Mouse (Mus musculus) kidney, postnatal 14 days (tissue): Measurements from ENCODE around the gene Hamp.
"Not testable (repeated sequence)": the region's sequence is repeated elsewhere in the genome, so short reads cannot be mapped to it uniquely, and the experiment has no call there.

Experiments used
- DNase-seq: peaks from one replicate; pipeline ENCODE4 v3.0.0; 2022; ENCODE audit warnings: mixed read lengths

Hamp gene

DNA sequence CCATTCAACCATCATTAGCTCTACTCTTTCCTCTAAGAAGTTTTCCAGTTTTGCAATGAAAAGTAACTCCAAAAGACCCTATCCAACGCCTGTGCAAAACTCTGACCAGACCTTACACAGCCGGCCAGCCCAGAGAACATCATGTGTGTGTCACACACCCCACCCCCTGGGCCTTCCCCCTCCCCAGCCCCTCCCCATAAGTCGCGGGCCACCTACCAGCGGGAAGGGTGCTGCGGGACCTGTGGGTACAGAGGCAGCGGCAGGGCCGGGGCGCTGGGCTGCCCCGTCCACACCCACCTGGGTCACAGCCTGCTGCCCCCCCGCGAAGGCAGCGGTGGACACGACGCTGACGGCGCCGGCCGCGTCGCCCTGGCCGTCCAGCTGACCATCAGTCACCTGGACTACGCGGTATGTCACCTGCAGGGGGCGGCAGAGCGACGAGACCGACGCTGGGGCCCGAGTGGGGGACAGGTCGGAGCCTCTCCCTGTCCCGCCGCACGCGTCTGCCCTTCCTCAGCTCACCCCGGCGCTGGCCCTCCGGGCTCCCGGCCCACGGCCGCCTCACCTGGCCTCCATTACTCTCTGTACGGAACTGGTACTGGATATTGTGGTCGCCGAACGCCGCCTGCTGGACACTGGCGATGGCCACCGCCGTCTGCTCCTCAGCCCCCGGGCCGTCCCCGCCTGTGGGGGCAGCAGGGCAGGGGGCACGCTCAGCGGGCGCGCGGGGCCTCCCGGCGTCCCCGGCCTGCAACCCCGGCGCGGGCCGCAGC, 11.9 kb upstream of the Hamp start:
- DNase-seq: peak; percentile 93

- DNase-seq: no peak
Observed at GRCm38 (mm10) chr7:30954971-30955520, 11.2 kb upstream of the Hamp start.

DNA sequence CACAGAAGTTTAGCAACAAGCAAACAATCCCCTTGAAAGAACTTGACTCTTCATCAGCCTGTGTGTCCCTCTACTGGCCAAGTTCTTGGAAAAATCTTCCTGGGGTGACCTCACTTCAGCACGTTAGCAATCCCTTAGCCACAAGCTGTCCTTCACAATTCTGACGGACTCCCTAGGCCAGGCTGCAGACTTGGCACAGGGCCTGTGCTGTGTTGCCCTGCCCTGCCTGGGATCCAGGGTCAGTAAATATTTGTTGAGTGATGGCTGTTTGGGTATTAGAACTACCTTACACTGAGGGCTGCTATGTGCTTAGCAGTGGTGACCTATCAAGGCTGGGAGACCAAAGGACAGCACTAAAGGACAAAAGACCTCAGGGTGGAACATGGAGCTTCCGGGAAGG, 10.2 kb upstream of the Hamp start:
- no peak for DNase-seq

DNA sequence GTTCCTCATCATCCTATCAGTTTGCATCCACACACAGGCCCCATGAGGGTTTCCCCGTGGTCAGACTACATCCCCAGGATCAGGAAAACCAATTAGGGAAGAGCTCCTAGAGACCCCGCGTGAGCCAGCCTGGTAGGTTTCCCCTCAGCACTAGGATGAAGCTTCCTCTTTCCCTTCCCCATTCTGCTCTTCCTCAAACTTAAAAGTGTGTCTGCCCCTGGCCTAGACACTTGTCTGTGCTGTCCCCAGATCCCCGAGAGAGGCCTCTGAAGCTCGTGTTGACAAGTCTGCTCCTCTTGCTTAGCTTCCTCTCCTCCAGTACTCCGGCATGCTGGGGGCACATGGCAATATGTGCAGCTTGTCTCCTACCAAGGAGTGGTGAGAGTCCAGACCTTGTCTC, 9.6 kb upstream of the Hamp start:
- no peak for DNase-seq

- no peak for DNase-seq
Observed at GRCm38 (mm10) chr7:30952441-30953265, 8.8 kb upstream of the Hamp start.

- DNase-seq: not testable (repeated sequence)
Observed at GRCm38 (mm10) chr7:30949902-30950301, 6.1 kb upstream of the Hamp start.

DNA sequence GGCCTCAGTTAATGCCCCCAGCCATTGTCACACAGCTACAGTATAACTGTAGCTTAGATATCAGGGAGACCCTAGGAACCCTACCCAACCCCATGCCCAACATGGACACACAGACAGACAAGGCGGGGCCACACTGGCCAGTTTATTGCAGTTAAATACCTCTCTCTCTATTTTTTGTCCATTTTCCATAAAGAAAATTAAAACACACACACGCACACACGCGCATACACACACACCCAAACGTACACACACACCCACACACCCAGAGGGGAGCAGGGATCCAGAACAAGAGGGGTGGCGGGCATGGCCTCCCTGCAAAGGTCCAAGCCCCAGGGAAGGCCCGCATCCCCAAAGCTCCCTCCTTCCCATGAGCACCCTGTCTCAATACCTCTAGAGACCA, 2.0 kb upstream of the Hamp start:
- no peak for DNase-seq

DNA sequence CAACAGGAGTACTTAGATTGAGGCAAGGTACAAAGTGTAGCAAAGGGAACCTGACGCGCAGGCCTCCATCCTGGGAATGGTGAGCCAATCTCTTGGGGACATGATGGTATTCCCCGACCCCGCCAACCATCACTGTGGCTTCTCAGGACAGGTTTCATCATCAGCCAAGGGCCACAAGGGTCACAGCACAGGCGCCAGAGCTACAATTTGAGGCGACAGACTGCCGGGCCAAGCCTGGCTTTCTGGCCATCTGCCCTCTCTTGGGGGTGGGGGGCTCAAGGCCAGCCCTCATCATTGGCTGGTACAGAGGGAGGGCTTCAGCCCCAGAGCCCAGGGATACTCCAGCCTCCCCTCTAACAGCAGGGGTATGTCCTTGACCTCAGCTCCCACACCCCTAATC, 1.6 kb upstream of the Hamp start:
- DNase-seq: not testable (repeated sequence)

DNA sequence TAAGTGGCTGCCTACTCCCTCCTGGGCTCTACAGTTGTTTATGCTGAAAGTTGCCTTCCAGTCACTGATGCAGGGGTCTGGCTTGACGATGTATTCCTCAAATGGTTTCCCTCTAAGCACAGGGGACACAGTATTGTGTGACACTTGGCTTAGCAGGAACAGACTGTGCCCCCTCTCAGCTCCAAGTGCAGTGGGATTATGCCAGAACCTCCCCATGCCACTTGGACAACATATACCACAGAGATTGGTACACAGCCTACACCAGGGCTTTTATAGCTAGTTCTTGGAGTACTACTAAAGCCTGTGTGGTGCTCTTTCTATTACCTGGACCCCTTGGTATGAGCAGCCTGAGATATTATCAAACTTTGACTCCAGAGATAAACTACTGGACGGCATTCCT, 874 bp upstream of the Hamp start:
- not testable (repeated sequence) for DNase-seq

DNA sequence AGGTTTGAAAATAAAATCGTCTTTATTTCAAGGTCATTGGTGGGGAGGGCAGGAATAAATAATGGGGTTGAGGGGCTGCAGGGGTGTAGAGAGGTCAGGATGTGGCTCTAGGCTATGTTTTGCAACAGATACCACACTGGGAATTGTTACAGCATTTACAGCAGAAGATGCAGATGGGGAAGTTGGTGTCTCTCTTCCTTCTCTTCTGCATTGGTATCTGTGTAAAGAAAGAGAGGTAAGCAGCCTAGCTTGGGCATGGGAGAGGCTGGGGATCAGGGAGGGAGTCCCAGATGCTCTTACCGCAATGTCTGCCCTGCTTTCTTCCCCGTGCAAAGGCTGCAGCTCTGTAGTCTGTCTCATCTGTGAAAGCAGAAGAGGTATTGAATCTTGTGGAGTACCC, 1.5 kb downstream of the Hamp start:
- DNase-seq: not testable (repeated sequence)

DNA sequence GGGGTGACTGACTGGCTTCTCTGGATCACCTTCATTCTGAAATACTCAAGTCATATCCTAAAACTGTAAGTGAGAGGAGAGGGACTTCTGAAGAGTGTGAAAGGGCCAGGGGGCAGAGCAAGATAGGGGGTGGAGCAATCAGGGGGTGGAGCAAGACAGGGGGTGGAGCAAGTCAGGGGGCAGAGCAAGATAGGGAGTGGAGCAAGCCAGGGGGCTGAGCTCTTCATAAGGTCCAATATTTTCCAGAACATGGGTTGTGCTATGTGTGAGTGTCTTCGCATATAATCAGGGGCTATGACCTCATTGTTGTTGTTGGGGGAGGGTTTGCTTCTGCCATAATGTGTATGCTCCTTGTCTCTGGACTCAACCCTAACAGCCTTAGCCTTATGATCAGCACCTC, 3.8 kb downstream of the Hamp start:
- not testable (repeated sequence) for DNase-seq

- not testable (repeated sequence) for DNase-seq
Observed at GRCm38 (mm10) chr7:30935422-30936099, 8.3 kb downstream of the Hamp start.

GRCm38 (mm10) chr7:30924581-30924980, 19.3 kb downstream of the Hamp start, which contains the start of gene Hamp2:
Hamp2 (minus strand) TSS chr7:30924681.
- DNase-seq: not testable (repeated sequence)

- DNase-seq: no peak
Observed at GRCm38 (mm10) chr7:30924071-30924470, 19.8 kb downstream of the Hamp start.

DNA sequence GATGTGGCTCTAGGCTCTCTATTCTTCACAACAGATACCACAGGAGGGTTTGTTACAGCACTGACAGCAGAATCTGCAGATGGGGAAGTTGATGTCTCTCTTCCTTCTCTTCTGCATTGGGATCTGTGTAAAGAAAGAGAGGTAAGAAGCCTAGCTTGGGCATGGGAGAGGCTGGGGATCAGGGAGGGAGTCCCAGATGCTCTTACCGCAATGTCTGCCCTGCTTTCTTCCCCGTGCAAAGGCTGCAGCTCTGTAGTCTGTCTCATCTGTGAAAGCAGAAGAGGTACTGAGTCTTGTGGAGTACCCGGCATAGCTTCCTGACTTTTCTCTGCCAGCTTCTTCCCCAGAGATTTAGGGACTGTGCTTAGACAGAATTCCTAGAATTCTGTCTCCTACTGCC, 21.3 kb downstream of the Hamp start:
- DNase-seq: not testable (repeated sequence)

GRCm38 (mm10) chr7:30920217-30920616, 23.6 kb downstream of the Hamp start:
- DNase-seq: no peak

DNA sequence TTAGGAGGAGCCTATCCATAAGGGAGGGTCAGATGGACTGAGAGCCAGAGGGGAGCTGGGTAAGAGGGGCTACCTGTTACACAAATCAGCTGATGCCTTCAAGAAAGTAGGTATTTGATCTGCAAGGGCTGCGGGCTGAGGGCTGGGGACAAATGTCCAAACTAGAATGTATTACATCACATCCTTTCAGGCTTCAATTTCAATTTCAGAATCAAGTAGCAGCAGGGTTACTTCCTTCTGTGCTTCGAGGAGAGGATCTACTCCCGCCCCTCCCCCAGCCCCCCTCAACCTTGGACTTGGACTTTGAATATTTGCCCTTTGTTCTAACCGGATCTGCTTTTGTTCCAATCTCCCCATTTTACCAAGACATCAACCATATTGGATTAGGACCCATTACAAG, 26.6 kb downstream of the Hamp start:
- no peak for DNase-seq

DNA sequence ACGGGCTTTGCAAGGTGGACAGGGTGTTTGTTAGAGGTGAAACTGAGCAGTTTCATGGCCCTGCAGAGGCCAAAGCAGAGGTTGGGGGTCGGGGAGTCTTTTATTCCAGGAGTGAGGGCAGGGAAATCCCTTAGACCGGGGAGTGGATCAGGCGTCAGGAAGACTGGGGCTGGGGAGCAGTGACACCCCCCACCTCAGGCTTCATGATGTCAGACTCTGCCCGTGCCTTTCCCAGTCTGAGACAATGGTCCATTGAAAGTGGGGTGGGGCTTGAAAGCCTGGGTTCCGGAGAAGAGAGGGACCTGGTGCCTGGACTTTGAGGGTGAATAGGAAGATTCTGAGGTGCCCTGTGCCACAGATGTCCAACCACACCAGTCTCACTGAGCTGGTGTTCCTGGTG, 27.1 kb downstream of the Hamp start:
- DNase-seq: no peak

DNA sequence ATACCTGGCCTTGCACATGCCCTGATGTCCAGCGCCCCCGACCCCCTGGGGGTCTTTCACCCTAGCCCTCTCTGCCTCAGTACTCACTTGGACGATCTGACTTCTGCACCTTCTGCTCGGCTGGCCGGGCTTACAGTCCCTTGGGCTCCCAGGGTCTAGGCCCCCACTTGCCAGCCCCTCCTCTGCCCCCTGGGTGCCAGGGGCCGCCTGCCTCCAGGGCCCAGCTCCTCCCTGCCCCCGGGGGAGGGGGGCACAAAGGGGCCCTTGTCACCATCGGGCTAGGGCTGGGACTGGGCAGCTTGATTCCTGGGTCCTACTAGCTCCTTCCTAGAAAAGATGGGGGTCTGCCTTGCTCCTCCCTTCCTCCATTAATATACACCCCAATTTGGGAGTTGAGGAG, 29.1 kb downstream of the Hamp start, which contains the start of gene Mag:
Gene Mag (minus strand): TSS at position 142 of the 400 bp plus-strand sequence.
- DNase-seq: no peak

DNA sequence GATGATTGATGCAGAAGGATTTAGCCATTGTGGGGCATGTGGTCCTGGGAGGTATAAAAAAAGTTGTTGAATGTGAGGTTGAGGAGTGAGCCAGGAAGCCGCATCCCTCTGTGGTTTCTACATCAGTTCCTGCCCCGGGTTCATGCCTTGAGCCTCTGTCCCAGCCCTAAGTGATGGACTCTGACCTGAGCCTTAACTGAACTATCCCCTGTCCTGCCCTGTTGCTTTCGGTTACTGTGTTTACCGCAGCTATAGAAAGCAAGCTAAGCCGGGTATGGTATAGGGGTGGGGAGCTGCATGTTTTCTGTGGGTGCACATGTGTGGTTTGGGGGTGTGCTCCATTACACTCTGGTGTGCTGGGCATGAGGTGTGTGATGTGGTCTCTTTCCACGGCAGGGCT, 34.1 kb downstream of the Hamp start:
- no peak for DNase-seq

DNA sequence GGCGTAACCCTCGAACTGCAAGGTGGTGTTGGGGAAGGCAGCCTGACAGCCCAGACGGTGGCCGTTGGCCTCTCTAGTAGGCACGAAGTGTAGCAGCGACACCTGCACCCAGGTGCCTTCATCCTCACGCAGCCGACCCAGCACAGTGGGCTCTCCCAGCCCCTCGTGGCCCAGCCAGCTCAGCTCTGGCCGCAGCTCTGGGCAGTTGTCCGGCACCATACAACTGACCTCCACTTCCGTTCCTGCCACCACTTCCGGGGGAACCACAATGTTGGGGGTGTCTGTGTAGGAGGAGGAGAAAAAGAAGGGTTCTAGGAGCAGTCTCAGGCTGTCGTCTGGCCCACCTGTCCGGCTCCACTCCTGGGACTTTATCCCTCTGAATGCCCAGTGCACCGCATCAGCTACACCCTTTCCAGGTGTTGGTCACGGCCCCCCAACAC, 34.8 kb downstream of the Hamp start:
- no peak for DNase-seq

- peak; percentile 29 for DNase-seq
Observed at GRCm38 (mm10) chr7:30908277-30908991, 35.4 kb downstream of the Hamp start.
